Mouse (Mus musculus) brain, embryonic 18.5 days (tissue): ENCODE measurements around the gene Gm13285.
"Not testable (repeated sequence)": the region's sequence is repeated elsewhere in the genome, so short reads cannot be mapped to it uniquely, and the experiment has no call there.

Source experiments
- DNase-seq: peaks from one replicate; pipeline ENCODE4 v3.0.0-alpha.2; 2012; ENCODE audit warnings: low read depth, low spot score

Gene Gm13285

DNA sequence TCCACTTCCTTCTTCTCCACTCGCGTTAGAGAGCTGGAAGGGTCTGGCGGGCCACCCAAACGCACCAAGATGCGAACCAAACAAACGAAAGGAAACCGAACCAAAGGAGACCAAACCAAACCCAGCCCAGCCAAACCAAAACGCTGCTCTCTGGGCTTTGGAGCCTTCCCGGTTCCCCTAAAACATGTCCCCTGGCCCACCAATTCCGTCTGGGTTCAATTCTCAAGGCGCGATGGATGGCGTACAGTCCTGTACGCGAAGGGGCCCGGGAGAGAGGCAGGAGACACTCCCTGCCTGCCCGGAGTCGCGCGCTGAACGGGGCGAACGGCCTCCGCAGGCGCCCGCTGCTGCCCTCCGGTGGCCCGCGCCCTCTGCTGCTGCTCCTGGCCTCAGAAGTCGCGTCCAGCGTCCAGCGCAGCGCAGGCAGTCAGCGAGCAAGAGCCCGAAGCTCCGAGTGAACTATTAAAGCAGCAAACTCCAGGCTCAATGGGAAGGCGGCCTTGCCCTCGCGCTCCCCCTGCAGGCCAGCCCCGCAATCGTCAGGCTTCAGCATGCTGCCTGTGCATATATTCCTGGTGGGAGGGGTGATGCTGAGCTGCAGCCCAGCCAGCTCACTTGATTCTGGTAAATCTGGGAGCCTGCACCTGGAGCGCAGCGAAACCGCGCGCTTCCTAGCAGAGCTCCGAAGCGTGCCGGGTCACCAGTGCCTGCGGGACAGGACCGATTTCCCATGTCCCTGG, 5.4 kb upstream of the Gm13285 start, which contains the start of gene Gm13275:
Gene Gm13275, plus strand, starts transcription at position 552 of the 740 bp plus-strand sequence.
- DNase-seq, result not testable (repeated sequence)

DNA sequence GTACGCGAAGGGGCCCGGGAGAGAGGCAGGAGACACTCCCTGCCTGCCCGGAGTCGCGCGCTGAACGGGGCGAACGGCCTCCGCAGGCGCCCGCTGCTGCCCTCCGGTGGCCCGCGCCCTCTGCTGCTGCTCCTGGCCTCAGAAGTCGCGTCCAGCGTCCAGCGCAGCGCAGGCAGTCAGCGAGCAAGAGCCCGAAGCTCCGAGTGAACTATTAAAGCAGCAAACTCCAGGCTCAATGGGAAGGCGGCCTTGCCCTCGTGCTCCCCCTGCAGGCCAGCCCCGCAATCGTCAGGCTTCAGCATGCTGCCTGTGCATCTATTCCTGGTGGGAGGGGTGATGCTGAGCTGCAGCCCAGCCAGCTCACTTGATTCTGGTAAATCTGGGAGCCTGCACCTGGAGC, 2.4 kb upstream of the Gm13285 start, which contains the start of gene Gm13279:
Gene Gm13279, plus strand, starts transcription at position 301 of the 400 bp plus-strand sequence.
- not testable (repeated sequence) for DNase-seq

DNA sequence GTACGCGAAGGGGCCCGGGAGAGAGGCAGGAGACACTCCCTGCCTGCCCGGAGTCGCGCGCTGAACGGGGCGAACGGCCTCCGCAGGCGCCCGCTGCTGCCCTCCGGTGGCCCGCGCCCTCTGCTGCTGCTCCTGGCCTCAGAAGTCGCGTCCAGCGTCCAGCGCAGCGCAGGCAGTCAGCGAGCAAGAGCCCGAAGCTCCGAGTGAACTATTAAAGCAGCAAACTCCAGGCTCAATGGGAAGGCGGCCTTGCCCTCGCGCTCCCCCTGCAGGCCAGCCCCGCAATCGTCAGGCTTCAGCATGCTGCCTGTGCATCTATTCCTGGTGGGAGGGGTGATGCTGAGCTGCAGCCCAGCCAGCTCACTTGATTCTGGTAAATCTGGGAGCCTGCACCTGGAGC, 3.5 kb downstream of the Gm13285 start, which contains the start of gene Gm13287:
Gene Gm13287, plus strand, starts transcription at position 301 of the 400 bp plus-strand sequence.
- DNase-seq, result not testable (repeated sequence)

DNA sequence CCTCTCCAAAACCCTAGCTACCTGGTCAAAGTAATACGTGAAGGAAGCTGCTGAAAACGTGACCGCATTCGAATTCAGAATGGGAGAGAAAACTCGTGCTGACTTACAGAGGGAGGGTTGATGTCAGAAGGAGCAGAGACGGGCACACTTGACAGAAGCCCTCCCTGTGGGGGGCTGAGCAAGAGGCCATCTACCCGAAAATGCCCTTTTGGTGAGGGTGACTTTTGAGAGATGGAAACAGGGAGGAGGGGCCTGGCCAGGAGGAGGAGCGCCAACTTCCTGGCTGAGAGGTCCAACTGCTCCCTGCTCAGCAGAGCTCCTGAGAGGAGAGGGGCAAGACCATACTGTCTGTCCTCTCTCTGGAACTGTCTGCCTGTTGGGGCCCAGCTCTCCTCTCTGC, 5.8 kb downstream of the Gm13285 start, which contains the start of gene Gm13288:
Gene Gm13288, plus strand, starts transcription at position 301 of the 400 bp plus-strand sequence.
- DNase-seq, result not testable (repeated sequence)

DNA sequence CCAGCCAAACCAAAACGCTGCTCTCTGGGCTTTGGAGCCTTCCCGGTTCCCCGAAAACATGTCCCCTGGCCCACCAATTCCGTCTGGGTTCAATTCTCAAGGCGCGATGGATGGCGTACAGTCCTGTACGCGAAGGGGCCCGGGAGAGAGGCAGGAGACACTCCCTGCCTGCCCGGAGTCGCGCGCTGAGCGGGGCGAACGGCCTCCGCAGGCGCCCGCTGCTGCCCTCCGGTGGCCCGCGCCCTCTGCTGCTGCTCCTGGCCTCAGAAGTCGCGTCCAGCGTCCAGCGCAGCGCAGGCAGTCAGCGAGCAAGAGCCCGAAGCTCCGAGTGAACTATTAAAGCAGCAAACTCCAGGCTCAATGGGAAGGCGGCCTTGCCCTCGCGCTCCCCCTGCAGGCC, 6.3 kb downstream of the Gm13285 start:
- not testable (repeated sequence) for DNase-seq

DNA sequence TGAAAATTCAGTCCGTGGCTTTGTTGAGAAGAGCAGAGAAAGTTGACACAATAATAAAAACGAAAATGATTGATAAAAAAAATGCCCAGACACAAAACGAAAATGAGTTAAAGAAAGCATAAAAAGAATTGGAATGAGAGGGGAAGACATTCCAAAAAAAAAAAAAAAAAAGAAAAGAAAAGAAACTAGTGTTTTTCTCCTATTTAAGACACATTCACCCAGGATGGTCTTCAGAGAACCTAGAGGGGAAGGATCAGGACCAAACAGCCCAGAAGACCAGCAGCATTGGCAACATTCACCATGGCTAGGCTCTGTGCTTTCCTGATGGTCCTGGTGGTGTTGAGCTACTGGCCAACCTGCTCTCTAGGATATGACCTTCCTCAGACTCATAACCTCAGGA, 16.5 kb downstream of the Gm13285 start, which contains the start of gene Ifna7:
Gene Ifna7, plus strand, starts transcription at position 301 of the 400 bp plus-strand sequence.
- no peak for DNase-seq

DNA sequence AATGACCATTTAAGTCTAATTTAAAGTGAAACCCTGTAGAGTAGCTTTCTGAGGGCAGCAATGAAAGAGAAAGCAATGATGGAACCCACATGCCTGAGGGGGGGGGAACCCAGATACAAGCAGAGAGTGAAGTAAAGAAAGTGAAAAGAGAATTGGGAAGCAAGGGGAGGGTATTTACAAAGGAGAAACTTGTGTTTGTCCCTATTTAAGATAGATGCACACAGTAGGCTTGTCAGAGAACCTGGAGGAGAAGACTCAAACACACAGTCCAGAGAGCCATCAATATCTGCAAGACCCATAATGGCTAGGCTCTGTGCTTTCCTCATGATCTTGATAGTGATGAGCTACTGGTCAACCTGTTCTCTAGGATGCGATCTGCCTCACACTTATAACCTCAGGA, 20.2 kb downstream of the Gm13285 start, which contains the start of gene Ifna11:
Gene Ifna11, plus strand, starts transcription at position 301 of the 400 bp plus-strand sequence.
- DNase-seq, result no peak

DNA sequence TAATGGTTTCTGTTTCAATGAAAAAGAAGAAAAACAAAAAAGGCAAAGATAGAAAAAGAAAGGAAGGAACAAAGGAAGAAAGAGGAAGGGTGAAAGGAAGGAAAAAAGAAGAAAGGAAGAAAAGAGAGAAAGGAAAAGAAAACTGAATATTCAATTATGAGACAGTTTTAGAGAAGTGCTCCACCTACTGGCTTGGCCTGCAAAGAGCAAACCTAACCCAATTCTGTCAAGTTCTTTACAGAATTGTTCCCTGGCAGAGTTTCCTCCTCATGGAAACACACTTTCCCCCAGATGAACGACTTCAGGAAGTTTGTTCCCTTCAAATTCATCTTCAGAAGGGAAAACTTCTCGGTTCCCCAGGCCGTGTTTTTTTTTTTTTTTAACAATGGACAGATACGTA, 23.5 kb downstream of the Gm13285 start:
- DNase-seq, result no peak

DNA sequence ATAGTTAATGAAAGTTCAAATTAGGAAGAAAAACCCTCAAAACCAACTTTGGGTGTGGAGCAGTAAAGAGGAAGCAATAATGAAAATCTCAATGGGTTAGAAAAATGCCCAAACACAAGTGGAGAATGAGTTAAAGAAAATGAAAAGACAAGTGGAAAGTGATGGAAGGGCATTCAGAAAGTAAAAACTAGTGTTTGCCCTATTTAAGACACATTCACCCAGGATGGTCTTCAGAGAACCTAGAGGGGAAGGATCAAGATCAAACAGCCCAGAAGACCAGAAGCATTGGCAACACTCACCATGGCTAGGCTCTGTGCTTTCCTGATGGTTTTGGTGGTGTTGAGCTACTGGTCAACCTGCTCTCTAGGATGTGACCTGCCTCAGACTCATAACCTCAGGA, 27.7 kb downstream of the Gm13285 start, which contains the start of gene Ifna6:
Gene Ifna6, plus strand, starts transcription at position 301 of the 400 bp plus-strand sequence.
- not testable (repeated sequence) for DNase-seq

DNA sequence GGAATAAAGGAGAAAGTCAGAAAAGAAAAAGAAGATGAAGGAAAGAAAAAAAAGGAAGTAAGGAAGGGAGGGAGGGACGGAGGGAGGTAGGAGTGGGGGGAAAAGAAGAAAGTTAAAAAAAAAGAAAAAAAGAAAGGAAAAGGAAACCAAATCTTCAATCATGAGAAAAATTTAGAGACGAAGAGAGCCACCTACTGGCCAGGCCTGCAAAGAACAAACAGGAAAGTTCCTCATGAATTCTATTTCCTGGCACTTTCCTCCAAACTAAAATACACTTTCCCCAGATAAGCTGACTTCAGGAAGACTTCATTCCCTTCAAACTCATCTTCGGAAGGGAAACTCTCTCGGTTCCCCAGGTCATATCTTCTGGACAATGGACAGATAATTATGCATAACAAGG, 31.1 kb downstream of the Gm13285 start:
- no peak for DNase-seq

DNA sequence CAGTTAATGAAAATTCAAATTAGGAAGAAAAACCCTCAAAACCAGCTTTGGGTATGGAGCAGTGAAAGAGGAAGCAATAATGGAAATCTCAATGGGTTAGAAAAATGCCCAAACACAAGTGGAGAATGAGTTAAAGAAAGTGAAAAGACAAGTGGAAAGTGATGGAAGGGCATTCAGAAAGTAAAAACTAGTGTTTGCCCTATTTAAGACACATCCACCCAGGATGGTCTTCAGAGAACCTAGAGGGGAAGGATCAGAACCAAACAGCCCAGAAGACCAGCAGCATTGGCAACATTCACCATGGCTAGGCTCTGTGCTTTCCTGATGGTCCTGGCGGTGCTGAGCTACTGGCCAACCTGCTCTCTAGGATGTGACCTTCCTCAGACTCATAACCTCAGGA, 35.8 kb downstream of the Gm13285 start, which contains the start of gene Ifna5:
Gene Ifna5, plus strand, starts transcription at position 301 of the 400 bp plus-strand sequence.
- not testable (repeated sequence) for DNase-seq

DNA sequence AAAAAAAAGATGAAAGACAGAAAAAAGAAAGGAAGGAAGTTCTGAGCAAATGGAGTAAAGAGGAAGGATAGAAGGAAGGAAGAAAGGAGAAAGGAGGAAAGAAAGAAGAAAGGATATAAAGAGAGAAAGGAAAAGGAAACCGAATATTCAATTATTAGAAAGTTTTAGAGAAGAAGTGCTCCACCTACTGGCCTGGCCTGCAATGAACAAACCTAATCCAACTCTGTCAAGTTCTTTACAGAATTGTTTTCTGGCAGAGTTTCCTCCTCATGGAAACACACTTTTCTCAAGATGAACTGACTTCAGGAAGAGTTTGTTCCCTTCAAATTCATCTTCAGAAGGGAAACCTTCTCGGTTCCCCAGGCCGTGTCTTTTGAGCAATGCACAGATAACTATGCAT, 39.4 kb downstream of the Gm13285 start:
- DNase-seq, result no peak

DNA sequence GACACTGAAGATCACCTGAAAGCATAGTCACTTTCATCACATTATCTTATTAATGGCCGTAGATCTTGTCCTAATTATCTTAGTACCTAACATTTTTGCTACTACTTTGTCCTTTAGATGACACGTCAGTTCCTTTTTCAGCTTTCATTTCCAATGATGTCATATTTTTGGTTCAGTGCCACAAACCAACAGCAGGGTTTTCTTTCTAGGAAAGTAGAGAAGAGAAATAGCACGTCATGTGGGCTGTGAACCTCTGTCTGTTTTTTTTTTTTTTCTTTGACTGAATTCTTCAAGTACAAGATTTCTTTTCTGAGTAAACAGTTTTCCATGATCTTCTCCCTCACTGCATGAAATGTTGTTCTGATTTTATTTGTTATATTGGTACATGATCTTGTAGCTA, 40.6 kb downstream of the Gm13285 start:
- DNase-seq, result no peak

DNA sequence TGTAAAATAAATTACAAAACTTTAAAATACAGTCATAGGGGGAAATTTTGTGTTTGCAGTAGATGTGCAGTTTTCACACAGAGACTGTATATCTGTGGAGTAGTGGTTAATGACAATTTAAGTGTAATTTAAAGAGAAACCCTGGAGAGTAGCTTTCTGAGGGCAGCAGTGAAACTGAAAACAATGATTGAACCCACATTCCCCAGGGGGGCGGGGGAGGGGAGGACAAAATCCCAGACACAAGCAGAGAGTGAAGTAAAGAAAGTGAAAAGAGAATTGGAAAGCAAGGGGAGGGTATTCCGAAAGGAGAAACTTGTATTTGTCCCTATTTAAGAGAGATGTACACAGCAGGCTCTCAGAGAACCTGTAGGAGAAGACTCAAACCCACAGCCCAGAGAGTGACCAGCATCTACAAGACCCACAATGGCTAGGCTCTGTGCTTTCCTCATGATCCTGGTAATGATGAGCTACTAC, 42.0 kb downstream of the Gm13285 start, which contains the start of gene Ifna4:
Gene Ifna4, plus strand, starts transcription at position 424 of the 474 bp plus-strand sequence.
- DNase-seq, result no peak

DNA sequence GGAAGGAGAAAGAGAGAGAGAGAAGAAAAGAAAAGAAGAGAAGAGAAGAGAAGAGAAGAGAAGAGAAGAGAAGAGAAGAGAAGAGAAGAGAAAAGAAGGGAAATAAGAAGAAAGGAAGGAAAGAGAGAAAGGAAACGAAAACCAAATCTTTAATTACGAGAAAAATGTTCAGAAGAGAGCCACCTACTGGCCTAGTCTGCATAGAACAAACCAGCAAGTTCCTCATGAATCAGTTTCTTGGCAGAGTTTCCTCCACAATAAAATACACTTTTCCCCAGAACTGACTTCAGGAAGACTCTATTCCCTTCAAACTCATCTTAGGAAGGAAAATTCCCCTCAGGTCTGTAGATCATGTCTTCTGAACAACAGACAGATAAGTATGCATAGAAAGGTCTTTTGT, 45.9 kb downstream of the Gm13285 start:
- no peak for DNase-seq

DNA sequence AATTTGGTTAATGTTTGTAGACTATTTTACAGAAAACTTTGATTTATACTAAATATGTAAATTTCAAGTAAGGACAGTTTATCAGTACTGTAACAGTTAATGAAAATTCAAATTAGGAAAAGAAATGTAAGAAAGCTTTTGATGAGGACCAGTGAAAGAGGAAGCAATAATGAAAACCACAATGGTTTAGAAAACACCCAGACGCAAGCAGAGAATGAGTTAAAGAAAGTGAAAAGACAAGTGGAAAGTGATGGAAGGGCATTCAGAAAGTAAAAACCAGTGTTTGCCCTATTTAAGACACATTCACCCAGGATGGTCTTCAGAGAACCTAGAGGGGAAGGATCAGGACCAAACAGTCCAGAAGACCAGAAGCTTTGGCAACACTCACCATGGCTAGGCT, 50.2 kb downstream of the Gm13285 start, which contains the start of gene Ifna1:
Gene Ifna1, plus strand, starts transcription at position 390 of the 400 bp plus-strand sequence.
- DNase-seq, result no peak
